18 mouse cellular contexts compared by ENCODE assay signal in the genomic region with DNA sequence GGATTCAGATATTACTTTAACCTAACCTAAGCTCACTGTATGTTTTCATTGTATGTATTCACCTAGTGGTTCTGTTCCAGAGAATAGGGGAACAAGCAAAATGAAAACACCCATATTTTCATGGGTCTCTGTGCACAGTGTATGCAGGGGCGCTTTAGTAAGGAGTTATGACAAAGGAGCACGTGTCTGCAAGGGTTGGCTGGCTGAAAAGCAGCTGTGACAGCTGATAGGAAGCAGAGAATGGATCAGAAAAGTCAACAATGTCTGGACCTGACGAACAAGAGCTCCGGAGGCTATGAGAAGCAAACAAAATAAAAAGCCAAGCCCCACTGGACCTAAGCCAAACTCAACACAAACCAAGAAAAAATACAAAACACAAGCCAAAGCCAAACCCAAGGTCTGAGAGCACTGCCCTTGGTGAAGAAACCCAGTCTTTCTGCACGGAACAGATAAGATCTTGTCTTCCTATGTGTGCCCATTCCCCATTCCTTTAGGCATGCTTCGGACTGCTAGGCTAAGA. TPM values are rescaled to one million over a fixed set of nuclear protein-coding genes. Genes with fewer than 3 reads are reported as not detected.
DNase-seq lines count a peak whose midpoint lies in the region; ATAC-seq lines count a peak whose summit lies in the region.
"Had no signal": no experiment of that assay in that cellular context is flagged by ENCODE, and none has a peak within 500 bp of the region (broad histone marks: within the 10 kb centered on the region; RNA-seq: fewer than 3 reads in every experiment).

No protein-coding gene starts in this region.

- peak; percentile 26 for DNase-seq in adrenal gland, postnatal 10 days
- DNase-seq in adrenal gland, adult 18-20 months (ENCODE audit: low spot score in 2 of 2) = no peak
- peak; percentile 7 for DNase-seq in kidney, postnatal 10 days
- peak; percentile 40 for DNase-seq in NIH3T3 (ENCODE audit: low read depth)
- DNase-seq in heart, postnatal 4 days = peak; percentile 7
- no peak for DNase-seq in limb, embryonic 10.5 days (ENCODE audit: low spot score)
- DNase-seq in frontal cortex, postnatal 10 days (ENCODE audit: low spot score in 2 of 2) = no peak
- DNase-seq: forebrain, postnatal 0 days; gastrocnemius, postnatal 14 days; kidney, postnatal 14 days; left cerebral cortex, postnatal 4 days; right cerebral cortex, postnatal 25 days; thymus, postnatal 25 days had no signal

- no peak overlapping the region for H3K4me3 ChIP-seq in kidney, embryonic 14.5 days (ENCODE audit: low read length)
- H3K4me3 ChIP-seq in limb, embryonic 10.5 days = no peak overlapping the region
- H3K4me3 ChIP-seq: hindbrain, embryonic 12.5 days; liver, embryonic 15.5 days had no signal

- H3K4me2 ChIP-seq in kidney, embryonic 14.5 days (replicated peaks; ENCODE audit: low read depth, low read length) = no peak overlapping the region
- H3K4me2 ChIP-seq: hindbrain, embryonic 12.5 days; liver, embryonic 15.5 days had no signal

- H3K4me1 ChIP-seq in kidney, embryonic 14.5 days (ENCODE audit: control insufficient read depth, insufficient read depth, low read length) = no peaks in the 10 kb centered on the region
- H3K4me1 ChIP-seq in limb, embryonic 10.5 days = no peaks in the 10 kb centered on the region
- H3K4me1 ChIP-seq: liver, embryonic 15.5 days had no signal

- ATAC-seq in kidney, embryonic 14.5 days (ENCODE audit: low FRiP score, low TSS enrichment) = no peak
- ATAC-seq: forebrain, postnatal 0 days; intestine, embryonic 16.5 days; Patski had no signal

- H3K27me3 ChIP-seq in kidney, embryonic 14.5 days (ENCODE audit: control insufficient read depth, insufficient read depth, low read length) = no peaks in the 10 kb centered on the region
- no peaks in the 10 kb centered on the region for H3K27me3 ChIP-seq in limb, embryonic 10.5 days (ENCODE audit: low read depth, poor library complexity, severe bottlenecking)
- H3K27me3 ChIP-seq: hindbrain, embryonic 12.5 days; liver, embryonic 15.5 days; Patski had no signal

- 55% methylated on average over 6 of the region's 6 CpGs for WGBS in kidney, embryonic 14.5 days
- WGBS in limb, embryonic 10.5 days = 90% methylated on average over 6 of the region's 6 CpGs

- no peak overlapping the region for H3K9ac ChIP-seq in kidney, embryonic 14.5 days (ENCODE audit: low read depth, low read length)
- H3K9ac ChIP-seq: forebrain, postnatal 0 days; hindbrain, embryonic 12.5 days; liver, embryonic 15.5 days had no signal

- H3K36me3 ChIP-seq in kidney, embryonic 14.5 days (ENCODE audit: control insufficient read depth, insufficient read depth, low read length) = no peaks in the 10 kb centered on the region
- no peaks in the 10 kb centered on the region for H3K36me3 ChIP-seq in limb, embryonic 10.5 days
- H3K36me3 ChIP-seq: hindbrain, embryonic 12.5 days; liver, embryonic 15.5 days had no signal

- H3K9me3 ChIP-seq in kidney, embryonic 14.5 days (ENCODE audit: control insufficient read depth, low read length) = no peaks in the 10 kb centered on the region
- no peaks in the 10 kb centered on the region for H3K9me3 ChIP-seq in limb, embryonic 10.5 days (replicated peaks)
- H3K9me3 ChIP-seq: hindbrain, embryonic 12.5 days; liver, embryonic 15.5 days had no signal

- H3K27ac ChIP-seq in kidney, embryonic 14.5 days (ENCODE audit: low read depth, low read length) = no peak overlapping the region
- no peak overlapping the region for H3K27ac ChIP-seq in limb, embryonic 10.5 days
- H3K27ac ChIP-seq: hindbrain, embryonic 12.5 days; liver, embryonic 15.5 days had no signal

RNA-seq across cellular contexts. Expression of a gene that starts 34.6 kb away (rescaled TPM):
- total RNA-seq in adrenal gland, postnatal 10 days (2021) = 1 to 10 TPM; 1.3 to 3.0 TPM
- total RNA-seq in adrenal gland, adult 18-20 months (2021) = 1 to 10 TPM; 1.5 to 6.4 TPM
- 0.10 and 0.16 TPM in 2 replicates for polyA plus RNA-seq in kidney, embryonic 14.5 days (2014; fragmentation: Nextera tagmentation; extraction: Ambion mirVana)
- total RNA-seq in heart, postnatal 4 days (2021) = 1 to 10 TPM; 1.5 to 2.2 TPM
- polyA plus RNA-seq in limb, embryonic 10.5 days (2016; fragmentation: Nextera tagmentation; extraction: Ambion mirVana) = 0.33 and 1.1 TPM in 2 replicates
- polyA plus RNA-seq: Patski had no signal

Comparison
In these comparisons a context has a peak if more than half of its experiments do, and no peak if none do; other contexts are left out.
1. DNase-seq: peak in adrenal gland, postnatal 10 days (single experiment), kidney, postnatal 10 days (single experiment), NIH3T3 (single experiment) and heart, postnatal 4 days (single experiment); none in adrenal gland, adult 18-20 months (0 of 2), limb, embryonic 10.5 days (single experiment) and frontal cortex, postnatal 10 days (0 of 2).